Mouse (Mus musculus) limb, embryonic 10.5 days (tissue): Measurements from ENCODE around the gene Fam20b. TPM values are rescaled to one million over a fixed set of nuclear protein-coding genes. Genes with fewer than 3 reads are reported as not detected.

Experiments used
- DNase-seq: peaks from one replicate; pipeline ENCODE4 v3.0.0-alpha.2; 2017; ENCODE audit warnings: low spot score
- H3K27ac ChIP-seq: fragments of 300-500 bp; sonication (generic); 2 replicates; pipeline ENCODE4 v1.5.1; 2016; ENCODE audit warnings: mild to moderate bottlenecking
- H3K27me3 ChIP-seq: fragments of 300-500 bp; sonication (generic); 2 replicates; pipeline ENCODE4 v1.6.1; 2016; ENCODE audit warnings: low read depth, mild to moderate bottlenecking; ENCODE audit not compliant: poor library complexity, severe bottlenecking
- H3K36me3 ChIP-seq: fragments of 300-500 bp; sonication (generic); 2 replicates; pipeline ENCODE4 v1.6.1; 2016; ENCODE audit warnings: mild to moderate bottlenecking, moderate library complexity
- H3K4me1 ChIP-seq: fragments of 300-500 bp; sonication (generic); 2 replicates; pipeline ENCODE4 v1.6.1; 2016
- H3K4me3 ChIP-seq: fragments of 300-500 bp; sonication (generic); 2 replicates; pipeline ENCODE4 v1.5.1; 2016; ENCODE audit warnings: mild to moderate bottlenecking, moderate library complexity
- H3K9me3 ChIP-seq: fragments of 300-500 bp; sonication (generic); replicated peaks from 2 replicates; pipeline ENCODE4 v1.6.1; 2016; ENCODE audit warnings: mild to moderate bottlenecking
- WGBS: fragments of 180-500 bp; shearing (Covaris S2); methylation state at CpG from one replicate; pipeline ENCODE4 v1.1.7; 2016; 5-methylcytosine and 5-hydroxymethylcytosine counted together
- polyA plus RNA-seq: library from polyadenylated mRNA; unstranded; fragments of >200 nt; fragmentation: Nextera tagmentation; extraction: Ambion mirVana; gene quantifications from 2 replicates; pipeline ENCODE4 v1.2.1, GENCODE M21; 2016

Gene Fam20b
- polyA plus RNA-seq, 1 experiment from 2014 or later = 19.9 TPM

GRCm38 (mm10) chr1:156640577-156640976, 78.3 kb downstream of the Fam20b start:
- Histone ChIP-seq H3K4me1 (peaks cover 35% of the 10 kb centered on the region), H3K27me3 (no peaks in the 10 kb centered on the region), H3K4me3 (no peak overlapping the region), H3K27ac (no peak overlapping the region), H3K9me3 (no peaks in the 10 kb centered on the region), H3K36me3 (peaks cover 73% of the 10 kb centered on the region)
- no peak for DNase-seq
- WGBS = 84% methylated on average over 4 of the region's 4 CpGs

- Histone ChIP-seq H3K9me3 (no peaks in the 10 kb centered on the region), H3K4me1 (peaks cover 24% of the 10 kb centered on the region), H3K27me3 (no peaks in the 10 kb centered on the region), H3K27ac (no peak overlapping the region), H3K4me3 (no peak overlapping the region), H3K36me3 (peaks cover 84% of the 10 kb centered on the region)
- 84% methylated on average over 5 of the region's 5 CpGs for WGBS
- DNase-seq = no peak
Observed at GRCm38 (mm10) chr1:156639455-156639854, 79.4 kb downstream of the Fam20b start.

GRCm38 (mm10) chr1:156635148-156635547, 83.7 kb downstream of the Fam20b start:
- WGBS = 86% methylated on average over 2 of the region's 2 CpGs

GRCm38 (mm10) chr1:156633095-156633494, 85.8 kb downstream of the Fam20b start:
- WGBS = 83% methylated on average over 10 of the region's 10 CpGs

More at GRCm38 (mm10) chr1:156635148-156635547, 83.7 kb downstream of the Fam20b start:
- no peak overlapping the region for H3K4me3 ChIP-seq
- H3K4me1 ChIP-seq = no peaks in the 10 kb centered on the region
- DNase-seq = no peak
- no peaks in the 10 kb centered on the region for H3K27me3 ChIP-seq
- H3K9me3 ChIP-seq = no peaks in the 10 kb centered on the region
- H3K36me3 ChIP-seq = peaks cover 90% of the 10 kb centered on the region
- no peak overlapping the region for H3K27ac ChIP-seq

GRCm38 (mm10) chr1:156630965-156631364, 87.9 kb downstream of the Fam20b start:
- no peak overlapping the region for H3K27ac ChIP-seq
- no peaks in the 10 kb centered on the region for H3K27me3 ChIP-seq
- no peaks in the 10 kb centered on the region for H3K4me1 ChIP-seq
- DNase-seq = no peak
- H3K4me3 ChIP-seq = no peak overlapping the region
- H3K9me3 ChIP-seq = no peaks in the 10 kb centered on the region
- peaks cover 73% of the 10 kb centered on the region for H3K36me3 ChIP-seq

More at GRCm38 (mm10) chr1:156633095-156633494, 85.8 kb downstream of the Fam20b start:
- Histone ChIP-seq H3K27me3 (no peaks in the 10 kb centered on the region), H3K4me3 (no peak overlapping the region), H3K27ac (no peak overlapping the region), H3K4me1 (no peaks in the 10 kb centered on the region), H3K9me3 (no peaks in the 10 kb centered on the region), H3K36me3 (peaks cover 85% of the 10 kb centered on the region)
- no peak for DNase-seq

GRCm38 (mm10) chr1:156629984-156630383, 88.9 kb downstream of the Fam20b start:
- Histone ChIP-seq H3K36me3 (peaks cover 73% of the 10 kb centered on the region), H3K27me3 (no peaks in the 10 kb centered on the region), H3K4me3 (no peak overlapping the region), H3K9me3 (no peaks in the 10 kb centered on the region), H3K27ac (no peak overlapping the region), H3K4me1 (no peaks in the 10 kb centered on the region)
- 92% methylated on average over 8 of the region's 8 CpGs for WGBS
- DNase-seq = no peak

Other genes starting within 250 kb of the Fam20b start
- 26.0 and 26.2 TPM in 2 replicates for gene Soat1, start 244.8 kb downstream of the Fam20b start, polyA plus RNA-seq
- gene Gm10031, start 195.1 kb downstream of the Fam20b start, polyA plus RNA-seq = 0.24 and 0.28 TPM in 2 replicates
- gene Abl2, start 160.3 kb downstream of the Fam20b start, polyA plus RNA-seq = 5.2 and 6.0 TPM in 2 replicates
- 5.9 and 6.9 TPM in 2 replicates for gene Tor3a, start 44.7 kb downstream of the Fam20b start, polyA plus RNA-seq
- 1.7 and 2.4 TPM in 2 replicates for gene Angptl1, start 119.5 kb upstream of the Fam20b start, polyA plus RNA-seq
- 100 and 104 TPM in 2 replicates for gene Ralgps2, start 220.5 kb upstream of the Fam20b start, polyA plus RNA-seq